Mouse (Mus musculus): ENCODE data around the gene Tmem238. TPM values are rescaled to one million over a fixed set of nuclear protein-coding genes. Genes with fewer than 3 reads are reported as not detected.

The Tmem238 gene
- polyA plus RNA-seq, 1 experiment, result 81.4 TPM

- DNase-seq (ENCODE audit: low read depth, low spot score), result no peak
- WGBS, result 79% methylated on average over 2 of the region's 2 CpGs
These were observed 40.3 kb downstream of the Tmem238 start for GRCm38 (mm10) chr7:4749169-4749568.

GRCm38 (mm10) chr7:4748321-4748720 lies 41.1 kb downstream of the Tmem238 start:
- no peak for DNase-seq (ENCODE audit: low read depth, low spot score)
- 76% methylated on average over 4 of the region's 4 CpGs for WGBS

GRCm38 (mm10) chr7:4747156-4747899 lies 42.1 kb downstream of the Tmem238 start:
- 81% methylated on average over 9 of the region's 9 CpGs for WGBS

GRCm38 (mm10) chr7:4746326-4746980 lies 43.0 kb downstream of the Tmem238 start:
- WGBS, result 95% methylated on average over 22 of the region's 22 CpGs

More at GRCm38 (mm10) chr7:4747156-4747899, 42.1 kb downstream of the Tmem238 start:
- DNase-seq (ENCODE audit: low read depth, low spot score), result no peak

GRCm38 (mm10) chr7:4744886-4745285 lies 44.6 kb downstream of the Tmem238 start:
- 95% methylated on average over 6 of the region's 6 CpGs for WGBS
- no peak for DNase-seq (ENCODE audit: low read depth, low spot score)

More at GRCm38 (mm10) chr7:4746326-4746980, 43.0 kb downstream of the Tmem238 start:
- no peak for DNase-seq (ENCODE audit: low read depth, low spot score)

- 67% methylated on average over 2 of the region's 2 CpGs for WGBS
- DNase-seq (ENCODE audit: low read depth, low spot score), result no peak
These were observed 46.1 kb downstream of the Tmem238 start for GRCm38 (mm10) chr7:4743354-4743753.

- 94% methylated on average over 6 of the region's 6 CpGs for WGBS
- DNase-seq (ENCODE audit: low read depth, low spot score), result no peak
These were observed 47.0 kb downstream of the Tmem238 start for GRCm38 (mm10) chr7:4742482-4742819.

- 85% methylated on average over 21 of the region's 21 CpGs for WGBS
- no peak for DNase-seq (ENCODE audit: low read depth, low spot score)
These were observed 47.6 kb downstream of the Tmem238 start for GRCm38 (mm10) chr7:4741672-4742481.

GRCm38 (mm10) chr7:4741151-4741550 lies 48.3 kb downstream of the Tmem238 start:
- no peak for DNase-seq (ENCODE audit: low read depth, low spot score)
- WGBS, result 5% methylated on average over 4 of the region's 4 CpGs

- under 1% methylated on average over 14 of the region's 14 CpGs for WGBS
- DNase-seq (ENCODE audit: low read depth, low spot score), result no peak
These were observed 49.1 kb downstream of the Tmem238 start for GRCm38 (mm10) chr7:4740309-4740727.

GRCm38 (mm10) chr7:4739544-4740275 lies 49.7 kb downstream of the Tmem238 start, which contains the start of gene Kmt5c:
Gene Kmt5c, plus strand, starts transcription at chr7:4740115.
- WGBS, result under 1% methylated on average over 44 of the region's 44 CpGs
- DNase-seq (ENCODE audit: low read depth, low spot score), result peak; percentile 100

- 45% methylated on average over 10 of the region's 10 CpGs for WGBS
- no peak for DNase-seq (ENCODE audit: low read depth, low spot score)
These were observed 50.4 kb downstream of the Tmem238 start for GRCm38 (mm10) chr7:4739041-4739543.

Other genes starting within 250 kb of the Tmem238 start
- gene Syt5, start 242.1 kb downstream of the Tmem238 start, polyA plus RNA-seq (2012; rRNA removed), result 4.5 and 5.3 TPM in 2 replicates
- gene Ptprh, start 185.6 kb downstream of the Tmem238 start, polyA plus RNA-seq (2012; rRNA removed), result 85.7 and 191 TPM in 2 replicates
- 72.9 and 162 TPM in 2 replicates for gene Tmem86b, start 158.2 kb downstream of the Tmem238 start, polyA plus RNA-seq (2012; rRNA removed)
- gene Ppp6r1, start 130.6 kb downstream of the Tmem238 start, polyA plus RNA-seq (2012; rRNA removed), result 104 and 150 TPM in 2 replicates
- 32.7 and 34.4 TPM in 2 replicates for gene Hspbp1, start 104.6 kb downstream of the Tmem238 start, polyA plus RNA-seq (2012; rRNA removed)
- gene Brsk1, start 99.1 kb downstream of the Tmem238 start, polyA plus RNA-seq (2012; rRNA removed), result 1.7 and 2.3 TPM in 2 replicates
- 84.0 and 118 TPM in 2 replicates for gene Tmem150b, start 64.4 kb downstream of the Tmem238 start, polyA plus RNA-seq (2012; rRNA removed)
- 95.6 and 126 TPM in 2 replicates for gene Kmt5c, start 49.5 kb downstream of the Tmem238 start, polyA plus RNA-seq (2012; rRNA removed)
- 45.0 and 50.2 TPM in 2 replicates for gene Cox6b2, start 36.6 kb downstream of the Tmem238 start, polyA plus RNA-seq (2012; rRNA removed)
- gene Fam71e2, start 18.4 kb downstream of the Tmem238 start, polyA plus RNA-seq (2012; rRNA removed), result not detected in 2 replicates
- gene Il11, start 6.8 kb downstream of the Tmem238 start, polyA plus RNA-seq (2012; rRNA removed), result 0.11 and 0.81 TPM in 2 replicates
- not detected in 2 replicates for gene Tmem190, start 6.7 kb downstream of the Tmem238 start, polyA plus RNA-seq (2012; rRNA removed)
- gene Rpl28, start 3.2 kb upstream of the Tmem238 start, polyA plus RNA-seq (2012; rRNA removed), result 510 and 604 TPM in 2 replicates
- 348 and 501 TPM in 2 replicates for gene Ube2s, start 22.9 kb upstream of the Tmem238 start, polyA plus RNA-seq (2012; rRNA removed)
- 0.78 and 0.86 TPM in 2 replicates for gene Shisa7, start 55.0 kb upstream of the Tmem238 start, polyA plus RNA-seq (2012; rRNA removed)
- gene Isoc2b, start 80.6 kb upstream of the Tmem238 start, polyA plus RNA-seq (2012; rRNA removed), result 20.4 and 27.2 TPM in 2 replicates
- 14.7 and 16.2 TPM in 2 replicates for gene Isoc2a, start 87.5 kb upstream of the Tmem238 start, polyA plus RNA-seq (2012; rRNA removed)
- gene Gm36210, start 116.9 kb upstream of the Tmem238 start, polyA plus RNA-seq (2012; rRNA removed), result not detected in 2 replicates
- 12.7 and 14.6 TPM in 2 replicates for gene Zfp628, start 125.6 kb upstream of the Tmem238 start, polyA plus RNA-seq (2012; rRNA removed)
- gene Nat14, start 132.4 kb upstream of the Tmem238 start, polyA plus RNA-seq (2012; rRNA removed), result 4.3 and 7.1 TPM in 2 replicates
- 2.9 and 3.6 TPM in 2 replicates for gene Ssc5d, start 136.1 kb upstream of the Tmem238 start, polyA plus RNA-seq (2012; rRNA removed)
- 0.06 and 0.18 TPM in 2 replicates for gene Sbk2, start 174.8 kb upstream of the Tmem238 start, polyA plus RNA-seq (2012; rRNA removed)
- not detected in 2 replicates for gene Sbk3, start 181.5 kb upstream of the Tmem238 start, polyA plus RNA-seq (2012; rRNA removed)
- 30.6 and 33.2 TPM in 2 replicates for gene Zfp579, start 206.5 kb upstream of the Tmem238 start, polyA plus RNA-seq (2012; rRNA removed)
- 39.4 and 44.3 TPM in 2 replicates for gene Zfp524, start 224.8 kb upstream of the Tmem238 start, polyA plus RNA-seq (2012; rRNA removed)
- 22.2 and 29.6 TPM in 2 replicates for gene Fiz1, start 225.0 kb upstream of the Tmem238 start, polyA plus RNA-seq (2012; rRNA removed)
- 0.37 TPM in 1 of 2 replicates, not detected in the other for gene Gm44973, start 225.8 kb upstream of the Tmem238 start, polyA plus RNA-seq (2012; rRNA removed)
- gene Zfp865, start 230.7 kb upstream of the Tmem238 start, polyA plus RNA-seq (2012; rRNA removed), result 14.2 and 20.5 TPM in 2 replicates
- 1.4 and 1.8 TPM in 2 replicates for gene Ccdc106, start 230.9 kb upstream of the Tmem238 start, polyA plus RNA-seq (2012; rRNA removed)
- gene 4632433K11Rik, start 244.5 kb upstream of the Tmem238 start, polyA plus RNA-seq (2012; rRNA removed), result not detected in 2 replicates
- gene Zfp784, start 248.8 kb upstream of the Tmem238 start, polyA plus RNA-seq (2012; rRNA removed), result 6.8 and 7.0 TPM in 2 replicates

Data from large intestine, adult 2 months (tissue).